11 mouse cellular contexts compared by ENCODE assay signal in genomic region chr2:134910882-134911281, GRCm38 (mm10).
DNase-seq lines count a peak whose midpoint lies in the region; ATAC-seq and TF ChIP-seq lines count a peak whose summit lies in the region.
"Had no signal": no experiment of that assay in that cellular context is flagged by ENCODE, and none has a peak within 500 bp of the region (broad histone marks: within the 10 kb centered on the region; RNA-seq: fewer than 3 reads in every experiment).

No protein-coding gene starts in this region.

- no peaks in the 10 kb centered on the region for H3K27me3 ChIP-seq in kidney, embryonic 16.5 days (ENCODE audit: insufficient read depth, low read length)
- H3K27me3 ChIP-seq in embryonic facial prominence, embryonic 15.5 days = no peaks in the 10 kb centered on the region
- H3K27me3 ChIP-seq: CH12.LX had no signal

- H3K4me3 ChIP-seq in kidney, embryonic 16.5 days (ENCODE audit: low read length) = no peak overlapping the region
- H3K4me3 ChIP-seq in embryonic facial prominence, embryonic 15.5 days (replicated peaks) = no peak overlapping the region
- H3K4me3 ChIP-seq in olfactory bulb, adult 2 months (ENCODE audit: insufficient read depth, low read depth, low read length) = no peak overlapping the region

- 35% methylated on average over 1 of the region's 1 CpGs for WGBS in kidney, embryonic 16.5 days
- WGBS in embryonic facial prominence, embryonic 15.5 days = 52% methylated on average over 1 of the region's 1 CpGs
- WGBS in olfactory bulb, adult 2 months = 11% methylated on average over 1 of the region's 1 CpGs

- no peaks in the 10 kb centered on the region for H3K36me3 ChIP-seq in kidney, embryonic 16.5 days (ENCODE audit: insufficient read depth, low read length)
- no peaks in the 10 kb centered on the region for H3K36me3 ChIP-seq in embryonic facial prominence, embryonic 15.5 days

- H3K4me1 ChIP-seq in kidney, embryonic 16.5 days (ENCODE audit: insufficient read depth, low read length) = no peaks in the 10 kb centered on the region
- no peaks in the 10 kb centered on the region for H3K4me1 ChIP-seq in embryonic facial prominence, embryonic 15.5 days
- peaks cover 16% of the 10 kb centered on the region for H3K4me1 ChIP-seq in olfactory bulb, adult 2 months (ENCODE audit: control insufficient read depth, insufficient read depth, low read length)

- H3K9me3 ChIP-seq in kidney, embryonic 16.5 days (ENCODE audit: low read length) = no peaks in the 10 kb centered on the region
- H3K9me3 ChIP-seq in embryonic facial prominence, embryonic 15.5 days (replicated peaks) = no peaks in the 10 kb centered on the region

- H3K27ac ChIP-seq in kidney, embryonic 16.5 days (ENCODE audit: low read length) = no peak overlapping the region
- no peak overlapping the region for H3K27ac ChIP-seq in embryonic facial prominence, embryonic 15.5 days (replicated peaks)
- 0 out of 2 replicates have a peak overlapping the region, but pooled peaks have one; percentile 16 for H3K27ac ChIP-seq in olfactory bulb, adult 2 months (ENCODE audit: insufficient read depth, low read depth, low read length)

- DNase-seq in kidney, postnatal 36 days = no peak
- DNase-seq in layer of hippocampus, adult 9-11 months = peak; percentile 86
- DNase-seq in frontal cortex, postnatal 14 days (ENCODE audit: low spot score in 2 of 2) = no peak
- DNase-seq in urinary bladder, postnatal 10 days (ENCODE audit: low spot score) = no peak
- DNase-seq in spleen, postnatal 36 days (ENCODE audit: low spot score in 2 of 2) = no peak
- DNase-seq: adrenal gland, postnatal 25 days; lung, postnatal 4 days had no signal

- H3K4me2 ChIP-seq in kidney, embryonic 16.5 days (replicated peaks; ENCODE audit: low read depth, low read length) = no peak overlapping the region
- no peak overlapping the region for H3K4me2 ChIP-seq in embryonic facial prominence, embryonic 15.5 days (replicated peaks)

- no peak for TF ChIP-seq POLR2A in olfactory bulb, adult 2 months (IDR thresholded peaks at IDR 0.05; ENCODE audit: insufficient read depth, low read depth, low read length)

- no peak overlapping the region for H3K9ac ChIP-seq in kidney, embryonic 16.5 days (replicated peaks; ENCODE audit: low read length)
- no peak overlapping the region for H3K9ac ChIP-seq in embryonic facial prominence, embryonic 15.5 days

- peak; percentile 75 for ATAC-seq in kidney, embryonic 16.5 days (ENCODE audit: low FRiP score, low TSS enrichment)
- peak; percentile 67; the same call in 1 of the 2 replicates for ATAC-seq in embryonic facial prominence, embryonic 15.5 days (ENCODE audit: insufficient number of reproducible peaks, low FRiP score, low TSS enrichment, low read depth)

- TF ChIP-seq CTCF in olfactory bulb, adult 2 months (IDR thresholded peaks at IDR 0.05; ENCODE audit: insufficient read depth, low read depth, low read length) = no peak
